Mouse (Mus musculus) embryonic fibroblast, embryonic 13.5 days (primary cell): ENCODE results near the gene Bbs7. TPM values are rescaled to one million over a fixed set of nuclear protein-coding genes. Genes with fewer than 3 reads are reported as not detected.
"Not testable (repeated sequence)": the region's sequence is repeated elsewhere in the genome, so short reads cannot be mapped to it uniquely, and the experiment has no call there.

Source experiments
- H3K27ac ChIP-seq: 2 replicates; pipeline ENCODE4 v1.5.1; 2012; ENCODE audit warnings: low read length, control low read depth, inconsistent platforms; ENCODE audit not compliant: insufficient read depth
- H3K4me1 ChIP-seq: 2 replicates; pipeline ENCODE4 v1.6.1; 2011; ENCODE audit warnings: low read length; ENCODE audit not compliant: control insufficient read depth, insufficient read depth
- H3K4me3 ChIP-seq: 2 replicates; pipeline ENCODE4 v1.5.1; 2011; ENCODE audit warnings: mild to moderate bottlenecking, control low read depth, low read length; ENCODE audit not compliant: insufficient read depth
- CTCF ChIP-seq: IDR thresholded peaks from 2 replicates; pipeline ENCODE4 v1.5.1; 2011; ENCODE audit warnings: mild to moderate bottlenecking, control low read depth, low read length, moderate library complexity, borderline replicate concordance; ENCODE audit not compliant: insufficient read depth
- POLR2A ChIP-seq: IDR thresholded peaks from 2 replicates; pipeline ENCODE4 v1.6.1; 2011; ENCODE audit warnings: low read depth, mild to moderate bottlenecking, control low read depth, low read length, moderate library complexity
- polyA plus RNA-seq: library from polyadenylated mRNA; stranded (reverse); fragments of >200 nt; gene quantifications from 2 replicates; pipeline ENCODE4 v1.2.4, GENCODE M21; 2011; ENCODE audit warnings: low read depth; ENCODE audit not compliant: missing spikeins, insufficient read length

The Bbs7 gene
- polyA plus RNA-seq, 1 experiment: 19.4 TPM

DNA sequence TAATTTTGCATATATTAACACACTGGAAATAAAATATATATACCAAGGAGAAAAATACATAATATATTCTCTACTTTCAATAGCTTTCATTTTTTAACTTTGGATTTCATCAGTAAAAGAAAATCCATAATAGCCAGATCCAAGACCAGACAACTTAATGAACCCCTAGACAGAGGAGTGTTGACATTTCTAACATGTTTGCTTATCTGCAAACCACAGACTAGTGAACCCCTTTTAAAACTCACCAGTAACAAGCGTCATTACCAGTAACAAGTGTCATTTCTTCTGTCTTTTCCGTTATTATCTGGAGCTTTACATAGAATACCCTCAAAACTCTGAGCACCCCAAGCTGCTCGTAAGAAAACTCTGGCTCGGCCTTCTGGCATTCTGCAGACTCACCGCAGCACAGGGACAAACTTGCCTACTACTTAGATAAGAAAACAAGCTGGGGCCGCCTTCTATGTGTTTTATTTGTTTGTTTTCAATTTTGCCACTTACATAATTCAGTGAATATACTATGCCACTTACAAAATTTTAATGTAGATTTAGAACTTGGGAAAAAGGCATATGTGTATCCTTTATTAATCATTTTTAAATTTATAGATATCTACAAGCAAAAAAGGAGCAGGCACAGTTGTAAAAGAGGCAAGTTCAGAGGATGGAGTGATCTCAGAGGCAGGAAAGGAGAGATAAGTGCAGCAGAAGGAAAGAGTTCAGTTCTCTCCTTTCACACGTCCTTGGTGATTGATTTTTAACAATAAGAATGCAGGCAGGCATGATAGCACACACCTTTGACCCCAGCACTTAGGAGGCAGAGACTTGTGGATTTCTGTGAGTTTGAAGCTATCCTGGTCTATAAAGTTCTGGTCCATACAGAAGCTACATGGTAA is 7.1 kb downstream of the Bbs7 start:
- Histone ChIP-seq H3K4me3 (no peak overlapping the region), H3K27ac (no peak overlapping the region), H3K4me1 (no peaks in the 10 kb centered on the region)
- no peak for TF ChIP-seq POLR2A

- not testable (repeated sequence) for H3K4me1 ChIP-seq, H3K27ac ChIP-seq, H3K4me3 ChIP-seq
Measured at GRCm38 (mm10) chr3:36599773-36600172, 13.5 kb downstream of the Bbs7 start.

DNA sequence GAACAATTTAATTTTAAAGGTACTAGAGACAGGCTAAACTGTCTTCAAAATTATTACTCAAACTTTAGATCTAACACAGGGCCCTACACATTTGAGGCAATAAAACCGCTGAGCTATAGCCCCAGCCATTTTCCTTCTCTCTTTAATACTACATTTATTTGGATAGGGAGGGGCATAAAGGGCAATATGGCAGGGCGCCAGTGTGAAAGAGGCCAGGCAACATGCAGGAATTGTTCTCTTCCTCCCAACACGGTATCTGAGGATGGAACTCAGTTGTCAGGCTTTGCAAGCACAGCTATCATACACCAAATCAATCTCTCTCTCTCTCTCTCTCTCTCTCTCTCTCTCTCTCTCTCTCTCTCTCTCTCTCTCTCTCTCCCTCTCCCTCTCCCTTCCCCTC is 14.5 kb downstream of the Bbs7 start:
- H3K4me1 ChIP-seq: no peaks in the 10 kb centered on the region
- no peak overlapping the region for H3K27ac ChIP-seq
- H3K4me3 ChIP-seq: no peak overlapping the region
- TF ChIP-seq CTCF: no peak
- TF ChIP-seq POLR2A: no peak

DNA sequence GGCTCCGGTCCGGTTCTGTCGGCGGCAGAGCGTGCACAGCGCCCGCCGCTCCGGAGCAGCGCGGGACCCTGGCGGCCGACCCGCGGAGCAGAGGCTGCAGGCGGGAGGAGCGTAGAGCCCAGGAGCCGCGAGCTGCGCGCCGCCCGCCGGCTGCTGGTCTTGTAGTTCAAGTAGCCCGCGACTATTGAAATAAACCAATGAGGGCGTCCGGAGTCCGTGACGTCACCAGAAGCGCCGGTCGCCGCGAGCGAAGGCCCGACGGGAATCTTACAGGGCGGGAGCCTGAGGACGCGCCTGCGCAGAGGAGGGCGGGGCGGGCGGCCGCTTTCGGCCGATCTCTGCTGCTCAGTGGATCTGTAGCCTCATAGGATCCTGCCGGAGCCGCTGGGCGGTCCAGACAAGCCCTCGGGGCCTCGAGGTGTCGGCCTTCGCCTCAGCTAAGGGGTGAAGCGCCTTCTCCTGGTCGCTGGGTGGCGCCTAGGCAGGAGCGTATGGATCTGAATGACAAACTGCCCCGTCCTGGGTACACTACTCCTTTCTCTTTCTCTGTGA is 41.4 kb downstream of the Bbs7 start, which contains the start of gene Ccna2:
TSS of gene Ccna2 (minus strand) at position 324 of the 552 bp plus-strand sequence.
- TF ChIP-seq POLR2A (peak; percentile 71), CTCF (peak; percentile 71; the same call in 1 of the 2 replicates)
- Histone ChIP-seq H3K27ac (peak within 1 kb of the TSS; percentile 63; the same call in 1 of the 2 replicates), H3K4me3 (peak within 1 kb of the TSS; percentile 100), H3K4me1 (peaks cover 5% of the 10 kb centered on the region; the same call in 1 of the 2 replicates)

DNA sequence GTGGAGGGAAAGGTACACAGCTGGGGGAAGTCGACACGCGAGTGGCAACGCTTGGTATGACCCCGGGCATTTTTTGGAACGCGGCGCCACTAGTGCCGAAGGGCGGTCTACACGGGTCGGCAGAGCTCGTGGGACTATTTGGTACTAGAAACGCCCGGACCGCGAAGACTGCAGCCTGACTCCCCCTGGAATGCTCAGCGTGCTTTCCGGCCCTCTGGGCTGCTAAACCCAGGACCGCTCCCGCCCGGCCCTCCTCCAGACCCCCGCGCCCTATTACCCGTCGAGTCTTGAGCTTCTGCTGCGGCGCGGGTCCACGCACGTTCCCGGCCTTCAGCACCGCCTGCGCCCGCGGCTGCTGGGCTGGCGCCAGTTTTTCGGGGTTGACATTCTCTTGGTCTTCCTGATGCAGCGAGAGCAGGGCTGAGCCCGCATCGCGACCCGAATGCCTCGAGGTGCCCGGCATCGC is 41.9 kb downstream of the Bbs7 start:
- no peak for TF ChIP-seq CTCF
- no peak for TF ChIP-seq POLR2A
- Histone ChIP-seq H3K27ac (0 out of 2 replicates have a peak overlapping the region, but pooled peaks have one; percentile 13), H3K4me1 (peaks cover 5% of the 10 kb centered on the region; the same call in 1 of the 2 replicates), H3K4me3 (peak overlapping the region; percentile 100)

DNA sequence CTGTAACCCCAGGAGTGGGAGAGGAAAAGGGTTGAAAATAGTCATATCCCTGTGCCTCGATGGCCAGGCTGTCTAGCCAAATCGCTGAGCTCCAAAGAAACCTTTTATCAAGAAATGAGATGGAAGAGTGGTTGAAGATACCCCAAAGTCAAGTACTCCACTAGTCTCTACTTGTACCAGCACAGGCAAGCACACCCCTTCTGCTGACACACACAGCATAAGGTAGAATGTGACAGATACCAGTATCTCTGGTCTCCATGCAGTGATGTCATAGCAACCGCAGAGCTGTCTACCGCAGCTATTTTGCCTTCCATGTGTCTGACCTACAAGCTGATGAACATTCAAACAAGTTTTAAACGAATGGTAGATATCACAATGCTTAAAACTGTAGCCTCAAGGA is 43.4 kb downstream of the Bbs7 start:
- H3K27ac ChIP-seq: no peak overlapping the region

DNA sequence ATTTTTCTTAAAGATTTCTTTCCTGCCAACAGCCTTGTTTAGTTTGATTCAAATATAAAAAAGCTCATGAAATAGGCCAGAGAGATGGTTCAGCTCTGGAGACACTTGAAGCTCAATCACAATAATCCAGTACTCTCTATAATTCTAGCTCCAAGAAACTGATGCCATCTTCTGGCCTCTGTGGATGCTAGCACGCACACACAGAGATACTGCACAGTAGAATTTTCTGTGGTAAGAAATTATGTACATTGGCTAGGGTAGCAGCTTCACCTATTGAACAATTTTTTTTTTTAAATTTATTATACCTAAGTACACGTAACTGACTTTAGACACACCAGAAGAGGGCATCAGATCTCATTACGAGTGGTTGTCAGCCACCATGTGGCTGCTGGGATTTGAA is 49.6 kb downstream of the Bbs7 start:
- no peaks in the 10 kb centered on the region for H3K4me1 ChIP-seq
- no peak overlapping the region for H3K4me3 ChIP-seq
- TF ChIP-seq POLR2A (no peak), CTCF (no peak)
- no peak overlapping the region for H3K27ac ChIP-seq

More for the DNA sequence above, 43.4 kb downstream of the Bbs7 start:
- Histone ChIP-seq H3K4me1 (peaks cover 5% of the 10 kb centered on the region; the same call in 1 of the 2 replicates), H3K4me3 (peak overlapping the region; percentile 100)
- TF ChIP-seq CTCF (no peak), POLR2A (no peak)

DNA sequence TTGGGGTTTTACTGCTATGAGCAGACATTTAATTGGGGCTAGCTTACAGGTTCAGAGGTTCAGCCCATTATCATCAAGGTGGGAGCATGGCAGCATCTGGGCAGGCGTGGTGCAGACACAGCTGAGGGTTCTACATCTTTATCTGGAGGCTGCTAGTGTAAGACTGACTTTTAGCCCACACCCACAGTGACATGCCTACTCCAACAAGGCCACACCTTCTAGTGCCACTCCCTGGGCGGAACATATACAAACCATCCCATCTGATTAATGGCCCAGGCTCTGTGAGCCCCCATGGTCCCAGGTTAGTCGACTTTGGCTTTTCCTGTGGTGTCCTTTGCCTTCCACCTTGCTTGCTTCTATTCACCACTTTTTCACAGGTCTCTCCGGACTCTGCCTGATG is 53.7 kb downstream of the Bbs7 start:
- no peak overlapping the region for H3K27ac ChIP-seq
- H3K4me3 ChIP-seq: no peak overlapping the region
- no peak for TF ChIP-seq CTCF
- no peaks in the 10 kb centered on the region for H3K4me1 ChIP-seq

- TF ChIP-seq POLR2A (no peak), CTCF (no peak)
- Histone ChIP-seq H3K4me1 (no peaks in the 10 kb centered on the region), H3K27ac (no peak overlapping the region), H3K4me3 (no peak overlapping the region)
Measured at GRCm38 (mm10) chr3:36557601-36558000, 55.7 kb downstream of the Bbs7 start.

GRCm38 (mm10) chr3:36552406-36553047 is 60.8 kb downstream of the Bbs7 start, which contains the start of gene Exosc9:
TSS of gene Exosc9 (plus strand) at chr3:36552606.
- TF ChIP-seq POLR2A (peak; percentile 84), CTCF (no peak)
- Histone ChIP-seq H3K4me1 (no peaks in the 10 kb centered on the region), H3K27ac (peak within 1 kb of the TSS; percentile 62), H3K4me3 (peak within 1 kb of the TSS; percentile 98)
